Mouse (Mus musculus): ENCODE data around the gene Fryl. TPM values are rescaled to one million over a fixed set of nuclear protein-coding genes. Genes with fewer than 3 reads are reported as not detected.

The Fryl gene
- polyA plus RNA-seq, 1 experiment from 2014 or later: 53.2 TPM

Other genes with a start within 250 kb of the Fryl start
- 16.0 and 18.1 TPM in 2 replicates for gene Slc10a4, start 249.7 kb downstream of the Fryl start, polyA plus RNA-seq (2014; fragmentation: Nextera tagmentation; extraction: Ambion mirVana)
- 148 and 177 TPM in 2 replicates for gene Ociad1, start 36.2 kb upstream of the Fryl start, polyA plus RNA-seq (2014; fragmentation: Nextera tagmentation; extraction: Ambion mirVana)
- gene Ociad2, start 84.4 kb upstream of the Fryl start, polyA plus RNA-seq (2014; fragmentation: Nextera tagmentation; extraction: Ambion mirVana): 8.0 and 9.8 TPM in 2 replicates
- not detected in 2 replicates for gene Cwh43, start 149.5 kb upstream of the Fryl start, polyA plus RNA-seq (2014; fragmentation: Nextera tagmentation; extraction: Ambion mirVana)
- 73.0 and 80.4 TPM in 2 replicates for gene Dcun1d4, start 224.4 kb upstream of the Fryl start, polyA plus RNA-seq (2014; fragmentation: Nextera tagmentation; extraction: Ambion mirVana)